Mouse (Mus musculus) megakaryocyte progenitor cell, adult 5-6 weeks (primary cell): ENCODE results near the gene Psmc4. TPM values are rescaled to one million over a fixed set of nuclear protein-coding genes. Genes with fewer than 3 reads are reported as not detected.

ENCODE experiments used
- total RNA-seq, 2 experiments: library from RNA; stranded (forward) in 1 of 2; stranded (reverse) in 1 of 2; fragments of 157-497, 149-512 nt in 1 of 2; fragments of 200-1000 nt in 1 of 2; gene quantifications; 2 replicates each; pipeline versions ENCODE4 v1.2.3 to v1.2.4; 2015 to 2017

The Psmc4 gene
- total RNA-seq, 2 experiments from 2014 or later = 142 to 170 TPM

Other genes starting within 250 kb of the Psmc4 start
- 6.1 and 6.3 TPM in 2 replicates for gene Zfp626, start 242.9 kb downstream of the Psmc4 start, total RNA-seq (2015)
- gene Zfp626, start 242.9 kb downstream of the Psmc4 start, total RNA-seq (2017) = 6.4 and 6.7 TPM in 2 replicates
- gene Zfp59, start 211.5 kb downstream of the Psmc4 start, total RNA-seq (2015) = 4.9 and 5.8 TPM in 2 replicates
- gene Zfp59, start 211.5 kb downstream of the Psmc4 start, total RNA-seq (2017) = 5.8 and 7.4 TPM in 2 replicates
- gene Zfp607a, start 192.6 kb downstream of the Psmc4 start, total RNA-seq (2015) = 6.5 and 7.9 TPM in 2 replicates
- gene Zfp607a, start 192.6 kb downstream of the Psmc4 start, total RNA-seq (2017) = 8.4 and 9.0 TPM in 2 replicates
- gene Zfp974, start 120.6 kb downstream of the Psmc4 start, total RNA-seq (2015) = 0.59 and 2.4 TPM in 2 replicates
- gene Zfp974, start 120.6 kb downstream of the Psmc4 start, total RNA-seq (2017) = 0.58 and 3.3 TPM in 2 replicates
- gene Zfp780b, start 70.9 kb downstream of the Psmc4 start, total RNA-seq (2015) = 12.9 and 17.9 TPM in 2 replicates
- gene Zfp780b, start 70.9 kb downstream of the Psmc4 start, total RNA-seq (2017) = 11.4 and 14.4 TPM in 2 replicates
- gene Zfp850, start 36.0 kb downstream of the Psmc4 start, total RNA-seq (2015) = 6.0 and 7.8 TPM in 2 replicates
- gene Zfp850, start 36.0 kb downstream of the Psmc4 start, total RNA-seq (2017) = 5.4 and 13.1 TPM in 2 replicates
- not detected in 2 replicates for gene Fcgbp, start 21.1 kb upstream of the Psmc4 start, total RNA-seq (2015)
- not detected in 2 replicates for gene Fcgbp, start 21.1 kb upstream of the Psmc4 start, total RNA-seq (2017)
- not detected in 2 replicates for gene 9530053A07Rik, start 79.4 kb upstream of the Psmc4 start, total RNA-seq (2015)
- not detected in 2 replicates for gene 9530053A07Rik, start 79.4 kb upstream of the Psmc4 start, total RNA-seq (2017)
- gene Fbl, start 119.6 kb upstream of the Psmc4 start, total RNA-seq (2015) = 164 and 172 TPM in 2 replicates
- 207 and 270 TPM in 2 replicates for gene Fbl, start 119.6 kb upstream of the Psmc4 start, total RNA-seq (2017)
- gene Dyrk1b, start 129.4 kb upstream of the Psmc4 start, total RNA-seq (2015) = 1.2 and 2.1 TPM in 2 replicates
- gene Dyrk1b, start 129.4 kb upstream of the Psmc4 start, total RNA-seq (2017) = 1.1 and 1.2 TPM in 2 replicates
- gene Eid2, start 217.8 kb upstream of the Psmc4 start, total RNA-seq (2015) = 1.9 and 2.9 TPM in 2 replicates
- 3.5 TPM in 2 replicates for gene Eid2, start 217.8 kb upstream of the Psmc4 start, total RNA-seq (2017)
- 3.6 and 4.5 TPM in 2 replicates for gene Eid2b, start 227.6 kb upstream of the Psmc4 start, total RNA-seq (2015)
- 1.6 and 2.7 TPM in 2 replicates for gene Eid2b, start 227.6 kb upstream of the Psmc4 start, total RNA-seq (2017)
- not detected in 2 replicates for gene Selenov, start 241.1 kb upstream of the Psmc4 start, total RNA-seq (2015)
- gene Selenov, start 241.1 kb upstream of the Psmc4 start, total RNA-seq (2017) = not detected in 2 replicates